Mouse (Mus musculus) heart, postnatal 10 days (tissue): ENCODE results near the gene Vmn2r12. TPM values are rescaled to one million over a fixed set of nuclear protein-coding genes. Genes with fewer than 3 reads are reported as not detected.
"Not testable (repeated sequence)": the region's sequence is repeated elsewhere in the genome, so short reads cannot be mapped to it uniquely, and the experiment has no call there.

Source experiments
- DNase-seq, 2 experiments: peaks; one replicate each; pipeline ENCODE4 v3.0.0; 2021
- intact Hi-C: fragments of 180-260 bp; cut with DNase I; formaldehyde crosslinking; loops from one replicate; pipeline ENCODE4 v1.15.1; 2025
- total RNA-seq, 2 experiments: library from RNA; stranded (reverse); gene quantifications; 2 replicates each; pipeline ENCODE4 v1.2.3; 2021

Vmn2r12 gene
- total RNA-seq = not detected

- intact Hi-C loops, DNase-seq: not testable (repeated sequence)
Observed at GRCm38 (mm10) chr5:109097850-109098249, at the start of gene Vmn2r12. Vmn2r12 (minus strand) TSS chr5:109097950.

- intact Hi-C loops = no loop called here
- DNase-seq = no peak
Observed at GRCm38 (mm10) chr5:109139546-109139945, 41.8 kb upstream of the Vmn2r12 start.

- DNase-seq = no peak
- intact Hi-C loops = no loop called here
Observed at GRCm38 (mm10) chr5:109136731-109137130, 39.0 kb upstream of the Vmn2r12 start.

- DNase-seq, intact Hi-C loops: not testable (repeated sequence)
Observed at GRCm38 (mm10) chr5:109096482-109096881, 1.3 kb downstream of the Vmn2r12 start.

GRCm38 (mm10) chr5:109072016-109072415 lies 25.7 kb downstream of the Vmn2r12 start:
- DNase-seq, intact Hi-C loops: not testable (repeated sequence)

GRCm38 (mm10) chr5:109059469-109059868 lies 38.3 kb downstream of the Vmn2r12 start, which contains the start of gene Vmn2r11:
Vmn2r11 (minus strand) TSS chr5:109059569.
- DNase-seq, intact Hi-C loops: not testable (repeated sequence)

- no peak for DNase-seq
- intact Hi-C loops = no loop called here
Observed at GRCm38 (mm10) chr5:109055286-109055685, 42.5 kb downstream of the Vmn2r12 start.

Other genes starting within 250 kb of the Vmn2r12 start
- not detected for gene Vmn2r9, start 245.3 kb downstream of the Vmn2r12 start, total RNA-seq
- gene Vmn2r10, start 91.4 kb downstream of the Vmn2r12 start, total RNA-seq = not detected
- not detected for gene Vmn2r11, start 38.4 kb downstream of the Vmn2r12 start, total RNA-seq
- gene Vmn2r13, start 94.2 kb upstream of the Vmn2r12 start, total RNA-seq = not detected
- not detected for gene Vmn2r14, start 126.8 kb upstream of the Vmn2r12 start, total RNA-seq
- gene Vmn2r15, start 199.7 kb upstream of the Vmn2r12 start, total RNA-seq = not detected
- gene Vmn2r16, start 232.2 kb upstream of the Vmn2r12 start, total RNA-seq = not detected